In the genomic region with DNA sequence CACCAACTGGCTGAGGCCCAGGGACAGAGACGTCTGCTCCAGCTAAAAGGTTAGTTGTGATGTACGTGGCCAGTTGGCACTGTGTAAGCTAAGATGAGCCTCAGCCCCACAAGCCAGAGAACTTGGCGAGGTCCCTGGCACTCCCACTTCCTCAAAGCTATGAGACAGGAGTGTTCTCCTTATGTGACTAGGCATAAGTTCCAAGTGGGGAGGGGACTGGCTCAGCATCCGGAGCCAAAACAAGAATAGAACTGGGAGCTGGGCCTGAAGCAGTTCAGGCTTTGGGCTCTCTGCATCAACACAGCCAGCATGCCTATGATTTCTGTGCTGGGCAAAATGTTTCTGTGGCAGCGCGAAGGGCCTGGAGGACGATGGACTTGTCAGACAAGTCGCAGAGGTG, we compare ENCODE assay signal across 8 mouse cellular contexts. TPM values are rescaled to one million over a fixed set of nuclear protein-coding genes. Genes with fewer than 3 reads are reported as not detected.
DNase-seq lines count a peak whose midpoint lies in the region; ATAC-seq and TF ChIP-seq lines count a peak whose summit lies in the region.

No protein-coding gene starts in this region.

- peaks cover 40% of the 10 kb centered on the region for H3K36me3 ChIP-seq in hindbrain, embryonic 14.5 days (replicated peaks; ENCODE audit: control insufficient read depth, insufficient read depth)
- peaks cover 20% of the 10 kb centered on the region for H3K36me3 ChIP-seq in small intestine, adult 2 months (ENCODE audit: control insufficient read depth, insufficient read depth, low read length)

- H3K27me3 ChIP-seq in hindbrain, embryonic 14.5 days (ENCODE audit: control insufficient read depth, insufficient read depth, low read length), result no peaks in the 10 kb centered on the region
- H3K27me3 ChIP-seq in small intestine, adult 2 months (ENCODE audit: control insufficient read depth, insufficient read depth, low read length), result peaks cover 17% of the 10 kb centered on the region

- H3K27ac ChIP-seq in hindbrain, embryonic 14.5 days, result no peak overlapping the region; the same call in 1 of the 2 replicates
- 0 out of 2 replicates have a peak overlapping the region, but pooled peaks have one; percentile 14 for H3K27ac ChIP-seq in small intestine, adult 2 months (ENCODE audit: insufficient read depth, low read depth, low read length)

- WGBS in hindbrain, embryonic 14.5 days, result 67% methylated on average over 8 of the region's 8 CpGs
- 67% methylated on average over 8 of the region's 8 CpGs for WGBS in small intestine, adult 2 months

- no peaks in the 10 kb centered on the region for H3K9me3 ChIP-seq in hindbrain, embryonic 14.5 days (ENCODE audit: control insufficient read depth, low read length)

- H3K4me3 ChIP-seq in hindbrain, embryonic 14.5 days (replicated peaks; ENCODE audit: low read length), result no peak overlapping the region
- H3K4me3 ChIP-seq in small intestine, adult 2 months (ENCODE audit: low read depth, low read length), result no peak overlapping the region

- no peak overlapping the region for H3K9ac ChIP-seq in hindbrain, embryonic 14.5 days

- TF ChIP-seq CTCF in small intestine, adult 2 months (IDR thresholded peaks at IDR 0.05; ENCODE audit: extremely low read depth, insufficient read length, insufficient replicate concordance, low read depth, low read length), result no peak

- peak overlapping the region; percentile 68; the same call in 1 of the 2 replicates for H3K4me2 ChIP-seq in hindbrain, embryonic 14.5 days (replicated peaks)

- no peak for TF ChIP-seq POLR2A in small intestine, adult 2 months (IDR thresholded peaks at IDR 0.05; ENCODE audit: low read depth, low read length)

- no peak for ATAC-seq in hindbrain, embryonic 14.5 days (ENCODE audit: low FRiP score)

- H3K4me1 ChIP-seq in hindbrain, embryonic 14.5 days (replicated peaks; ENCODE audit: control insufficient read depth, insufficient read depth, low read length), result peaks cover 40% of the 10 kb centered on the region
- H3K4me1 ChIP-seq in small intestine, adult 2 months (ENCODE audit: control insufficient read depth, insufficient read depth, insufficient read length, low read length), result peaks cover 8% of the 10 kb centered on the region

- peak; percentile 37 for DNase-seq in adrenal gland, postnatal 14 days
- DNase-seq in adrenal gland, adult 18-20 months (ENCODE audit: low spot score in 2 of 2), result no peak
- peak; percentile 55 for DNase-seq in NIH3T3 (ENCODE audit: low read depth)
- DNase-seq in frontal cortex, adult 2 months (ENCODE audit: extremely low spot score in 1 of 2, low spot score in 1 of 2), result peak; percentile 75 to 89
- no peak for DNase-seq in hindbrain, embryonic 14.5 days (ENCODE audit: low spot score)
- peak; percentile 70 for DNase-seq in lung, postnatal 10 days
- no peak for DNase-seq in liver

RNA-seq across cellular contexts. Expression of a gene that starts 1.7 kb away (rescaled TPM):
- total RNA-seq in adrenal gland, postnatal 14 days (2021), result 12.5 and 12.6 TPM in 2 replicates
- total RNA-seq in adrenal gland, adult 18-20 months (2021), result 10 to 100 TPM; 11.7 to 16.1 TPM
- polyA plus RNA-seq in frontal cortex, adult 2 months (2012; rRNA removed), result 253 and 271 TPM in 2 replicates
- polyA plus RNA-seq in hindbrain, embryonic 14.5 days (2014; fragmentation: Nextera tagmentation; extraction: Ambion mirVana), result 41.8 and 44.2 TPM in 2 replicates
- polyA plus RNA-seq in small intestine, adult 2 months (2012; rRNA removed), result 2.5 and 3.9 TPM in 2 replicates

RNA-seq across cellular contexts. Expression of a gene that starts 22.7 kb away (rescaled TPM):
- total RNA-seq in adrenal gland, postnatal 14 days (2021), result 33.1 and 34.3 TPM in 2 replicates
- 10 to 100 TPM; 28.0 to 37.1 TPM for total RNA-seq in adrenal gland, adult 18-20 months (2021)
- polyA plus RNA-seq in frontal cortex, adult 2 months (2012; rRNA removed), result 42.6 and 45.7 TPM in 2 replicates
- polyA plus RNA-seq in hindbrain, embryonic 14.5 days (2014; fragmentation: Nextera tagmentation; extraction: Ambion mirVana), result 93.2 and 95.9 TPM in 2 replicates
- 4.3 and 10.6 TPM in 2 replicates for polyA plus RNA-seq in small intestine, adult 2 months (2012; rRNA removed)

RNA-seq across cellular contexts. Expression of a gene that starts 22.8 kb away (rescaled TPM):
- 19.5 and 26.8 TPM in 2 replicates for total RNA-seq in adrenal gland, postnatal 14 days (2021)
- 10 to 100 TPM; 16.8 to 52.6 TPM for total RNA-seq in adrenal gland, adult 18-20 months (2021)
- polyA plus RNA-seq in frontal cortex, adult 2 months (2012; rRNA removed), result 92.6 and 107 TPM in 2 replicates
- 28.7 and 32.1 TPM in 2 replicates for polyA plus RNA-seq in hindbrain, embryonic 14.5 days (2014; fragmentation: Nextera tagmentation; extraction: Ambion mirVana)
- polyA plus RNA-seq in small intestine, adult 2 months (2012; rRNA removed), result 102 and 218 TPM in 2 replicates

RNA-seq across cellular contexts. Expression of a gene that starts 26.7 kb away (rescaled TPM):
- total RNA-seq in adrenal gland, postnatal 14 days (2021), result 379 and 389 TPM in 2 replicates
- total RNA-seq in adrenal gland, adult 18-20 months (2021), result 100 to 1,000 TPM; 358 to 386 TPM
- polyA plus RNA-seq in frontal cortex, adult 2 months (2012; rRNA removed), result 164 and 169 TPM in 2 replicates
- polyA plus RNA-seq in hindbrain, embryonic 14.5 days (2014; fragmentation: Nextera tagmentation; extraction: Ambion mirVana), result 124 and 130 TPM in 2 replicates
- polyA plus RNA-seq in small intestine, adult 2 months (2012; rRNA removed), result 213 and 340 TPM in 2 replicates

RNA-seq across cellular contexts. Expression of a gene that starts 38.1 kb away (rescaled TPM):
- total RNA-seq in adrenal gland, postnatal 14 days (2021), result 5.2 and 5.9 TPM in 2 replicates
- 10 to 100 TPM in 1 of 2 experiments, 1 to 10 TPM in 1; 9.7 to 12.4 TPM for total RNA-seq in adrenal gland, adult 18-20 months (2021)
- polyA plus RNA-seq in frontal cortex, adult 2 months (2012; rRNA removed), result 38.8 and 49.9 TPM in 2 replicates
- 5.4 and 7.3 TPM in 2 replicates for polyA plus RNA-seq in hindbrain, embryonic 14.5 days (2014; fragmentation: Nextera tagmentation; extraction: Ambion mirVana)
- polyA plus RNA-seq in small intestine, adult 2 months (2012; rRNA removed), result 2.2 and 3.3 TPM in 2 replicates

Comparison
In these comparisons a context has a peak if more than half of its experiments do, and no peak if none do; other contexts are left out.
1. DNase-seq: peak in adrenal gland, postnatal 14 days (single experiment), NIH3T3 (single experiment), frontal cortex, adult 2 months (2 of 2) and lung, postnatal 10 days (single experiment); none in adrenal gland, adult 18-20 months (0 of 2), hindbrain, embryonic 14.5 days (single experiment) and liver (single experiment).